In genomic region chr7:126860987-126861386, GRCm38 (mm10) we compare ENCODE assay signal across 1 mouse cellular context.
A peak's percentile ranks its signal among the peaks of the same experiment; 100 is the strongest.
TF ChIP-seq lines count a peak whose summit lies in the region.

No protein-coding gene starts in this region.

TF ChIP-seq in CH12.LX, 34 proteins besides CTCF, POLR2A, EP300 and RAD21 (continued from another document):
- TF ChIP-seq MAFK (IDR thresholded peaks at IDR 0.05; ENCODE audit: insufficient replicate concordance, low read length) = no peak
- TF ChIP-seq ZNF384 (IDR thresholded peaks at IDR 0.05; ENCODE audit: low read depth, low read length) = no peak
- 0 out of 2 replicates have a peak, but pooled peaks have one; percentile 34 for TF ChIP-seq TCF12 (IDR thresholded peaks at IDR 0.05; ENCODE audit: low read depth, low read length)
- TF ChIP-seq ZC3H11A (IDR thresholded peaks at IDR 0.05; ENCODE audit: low read depth, low read length) = no peak
- TF ChIP-seq MYC (IDR thresholded peaks at IDR 0.05; ENCODE audit: low read depth, low read length) = peak; percentile 97
- peak; percentile 22; the same call in 1 of the 2 replicates for TF ChIP-seq CHD2 (IDR thresholded peaks at IDR 0.05; ENCODE audit: low read length)
- TF ChIP-seq TBP (conservative IDR thresholded peaks at IDR 0.05; ENCODE audit: low read depth, low read length) = 0 out of 2 replicates have a peak, but pooled peaks have one; percentile 44
- peak; percentile 92; the same call in 1 of the 2 replicates for TF ChIP-seq MXI1 (IDR thresholded peaks at IDR 0.05; ENCODE audit: low read depth, low read length)
